Mouse (Mus musculus): ENCODE data around the gene Tns1. TPM values are rescaled to one million over a fixed set of nuclear protein-coding genes. Genes with fewer than 3 reads are reported as not detected.

Tns1 gene
- total RNA-seq, 4 experiments from 2014 or later: 217 to 331 (median 279) TPM

- no peak for DNase-seq (ENCODE audit: low spot score in 2 of 2)
Observed at GRCm38 (mm10) chr1:74123215-74123614, 1.0 kb downstream of the Tns1 start.

GRCm38 (mm10) chr1:74121821-74122576 lies 2.2 kb downstream of the Tns1 start:
- no peak for DNase-seq (ENCODE audit: low spot score in 2 of 2)

GRCm38 (mm10) chr1:74121138-74121537 lies 3.1 kb downstream of the Tns1 start:
- no peak for DNase-seq (ENCODE audit: low spot score in 2 of 2)

GRCm38 (mm10) chr1:74119115-74119514 lies 5.1 kb downstream of the Tns1 start:
- no peak for DNase-seq (ENCODE audit: low spot score in 2 of 2)

GRCm38 (mm10) chr1:74117876-74118275 lies 6.4 kb downstream of the Tns1 start:
- DNase-seq (ENCODE audit: low spot score in 2 of 2): no peak

- no peak for DNase-seq (ENCODE audit: low spot score in 2 of 2)
Observed at GRCm38 (mm10) chr1:74113071-74113470, 11.2 kb downstream of the Tns1 start.

GRCm38 (mm10) chr1:74111696-74112030 lies 12.6 kb downstream of the Tns1 start:
- DNase-seq (ENCODE audit: low spot score in 2 of 2): no peak

- DNase-seq (ENCODE audit: low spot score in 2 of 2): no peak
Observed at GRCm38 (mm10) chr1:74110932-74111695, 13.1 kb downstream of the Tns1 start.

GRCm38 (mm10) chr1:74109670-74110069 lies 14.6 kb downstream of the Tns1 start:
- DNase-seq (ENCODE audit: low spot score in 2 of 2): no peak

GRCm38 (mm10) chr1:74107931-74108618 lies 16.2 kb downstream of the Tns1 start:
- DNase-seq (ENCODE audit: low spot score in 2 of 2): no peak

- no peak for DNase-seq (ENCODE audit: low spot score in 2 of 2)
Observed at GRCm38 (mm10) chr1:74106214-74106613, 18.0 kb downstream of the Tns1 start.

GRCm38 (mm10) chr1:74105660-74106059 lies 18.6 kb downstream of the Tns1 start:
- no peak for DNase-seq (ENCODE audit: low spot score in 2 of 2)

GRCm38 (mm10) chr1:74103654-74104353 lies 20.4 kb downstream of the Tns1 start:
- DNase-seq (ENCODE audit: low spot score in 2 of 2): no peak

GRCm38 (mm10) chr1:74099001-74099435 lies 25.2 kb downstream of the Tns1 start:
- DNase-seq (ENCODE audit: low spot score in 2 of 2): no peak

- DNase-seq (ENCODE audit: low spot score in 2 of 2): no peak
Observed at GRCm38 (mm10) chr1:74098004-74099000, 25.9 kb downstream of the Tns1 start.

GRCm38 (mm10) chr1:74095728-74096127 lies 28.5 kb downstream of the Tns1 start:
- no peak for DNase-seq (ENCODE audit: low spot score in 2 of 2)

GRCm38 (mm10) chr1:74095296-74095695 lies 29.0 kb downstream of the Tns1 start:
- DNase-seq (ENCODE audit: low spot score in 2 of 2): no peak

- no peak for DNase-seq (ENCODE audit: low spot score in 2 of 2)
Observed at GRCm38 (mm10) chr1:74094497-74095270, 29.6 kb downstream of the Tns1 start.

GRCm38 (mm10) chr1:74093447-74093846 lies 30.8 kb downstream of the Tns1 start:
- DNase-seq (ENCODE audit: low spot score in 2 of 2): no peak

GRCm38 (mm10) chr1:74092242-74092641 lies 32.0 kb downstream of the Tns1 start:
- peak; percentile 64 to 77 for DNase-seq (ENCODE audit: low spot score in 2 of 2)
